Mouse (Mus musculus): Measurements from ENCODE around the gene Usp43. TPM values are rescaled to one million over a fixed set of nuclear protein-coding genes. Genes with fewer than 3 reads are reported as not detected.
A peak's percentile ranks its signal among the peaks of the same experiment; 100 is the strongest.

The Usp43 gene
- total and polyA plus RNA-seq, 3 experiments = not detected

DNA sequence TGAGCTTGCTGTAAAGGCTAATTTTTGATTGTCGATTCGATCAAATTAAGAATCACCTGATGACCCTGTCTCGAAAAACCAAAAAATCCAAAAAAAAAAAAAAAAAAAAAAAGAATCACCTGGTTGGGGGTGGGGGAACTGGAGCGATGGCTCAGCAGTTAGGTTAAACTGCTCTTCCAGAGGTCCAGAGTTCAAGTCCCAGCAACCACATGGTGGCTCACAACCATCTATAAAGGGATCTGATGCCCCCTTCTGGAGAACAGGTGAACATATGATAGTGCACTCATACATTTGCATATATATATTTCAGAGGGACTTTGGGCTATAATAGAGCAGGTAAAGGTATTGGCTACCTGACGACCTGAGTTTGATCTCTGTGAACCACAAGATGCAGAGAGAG lies 1.8 kb upstream of the Usp43 start:
- Histone ChIP-seq H3K4me3 (replicated peaks in 1 of 3; ENCODE audit: low read depth in 2 of 3, low read length in 2 of 3, poor library complexity in 1 of 3) (no peak overlapping the region), H3K9ac (ENCODE audit: insufficient read depth, low read depth) (no peak overlapping the region), H3K4me2 (ENCODE audit: insufficient read depth, low read depth, poor library complexity, severe bottlenecking) (no peak overlapping the region), H3K27me3 (replicated peaks) (peaks cover 50% of the 10 kb centered on the region), H3K27ac (ENCODE audit: insufficient read depth, low read depth) (no peak overlapping the region), H3K79me2 (replicated peaks; ENCODE audit: control insufficient read depth, extremely low read depth, insufficient read depth, poor library complexity, severe bottlenecking) (no peaks in the 10 kb centered on the region), H3K4me1 (ENCODE audit: control insufficient read depth in 1 of 2, insufficient read depth in 2 of 2) (peaks cover 3 to 35% of the 10 kb centered on the region in 2 experiments; a peak in 3 of 4 replicates), H3K36me3 (replicated peaks in 1 of 2; ENCODE audit: control insufficient read depth in 1 of 2, insufficient read depth in 1 of 2, low read length in 1 of 2) (no peaks in the 10 kb centered on the region), H3K9me3 (replicated peaks; ENCODE audit: low read length) (no peaks in the 10 kb centered on the region)
- dilution Hi-C loops (cut with MboI; ENCODE audit: extremely low pct_ligation_motif_present, extremely low pct_unique_long_range_greater_than_20kb, low sequenced_read_pairs) (no loop called here), in situ Hi-C loops (cut with MboI; ENCODE audit: low pct_ligation_motif_present, low pct_unique_long_range_greater_than_20kb, low sequenced_read_pairs) (no loop called here)
- no peak for DNase-seq (ENCODE audit: extremely low read depth)
- peak; percentile 8 for TF ChIP-seq RAD21 (IDR thresholded peaks at IDR 0.05; ENCODE audit: low read depth, low read length)
- TF ChIP-seq SIN3A (IDR thresholded peaks at IDR 0.05; ENCODE audit: low read length) = no peak
- peak in 1 of 2 experiments; percentile 51; a peak in 2 of 4 replicates for TF ChIP-seq CTCF (conservative IDR thresholded peaks at IDR 0.05 in 1 of 2, IDR thresholded peaks at IDR 0.05 in 1 of 2; ENCODE audit: low read depth in 2 of 2, low read length in 2 of 2)

DNA sequence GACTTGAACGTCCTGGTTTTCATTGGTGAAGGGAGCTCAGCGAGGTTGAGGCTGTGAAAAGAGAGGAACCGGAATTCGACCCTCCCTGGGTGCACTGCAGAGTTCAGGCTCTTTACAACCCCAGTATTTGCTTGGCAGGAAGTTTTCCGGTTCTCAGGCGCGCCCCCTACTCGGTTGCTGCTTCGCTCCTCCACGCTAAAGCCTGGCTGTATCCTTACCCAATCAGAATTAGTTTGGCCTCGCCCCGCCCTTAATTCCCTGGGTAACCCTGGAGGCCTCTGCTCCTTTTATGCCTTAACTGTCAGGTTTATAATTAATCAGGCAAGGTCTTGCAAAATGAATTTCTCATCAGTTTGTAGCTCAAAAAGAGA lies 787 bp upstream of the Usp43 start:
- DNase-seq (ENCODE audit: extremely low read depth) = peak; percentile 67
- Histone ChIP-seq H3K27ac (ENCODE audit: insufficient read depth, low read depth) (no peak overlapping the region), H3K4me3 (replicated peaks in 1 of 3; ENCODE audit: low read depth in 2 of 3, low read length in 2 of 3, poor library complexity in 1 of 3) (peak overlapping the region in 2 of 3 experiments; percentile 16 to 41), H3K36me3 (replicated peaks in 1 of 2; ENCODE audit: control insufficient read depth in 1 of 2, insufficient read depth in 1 of 2, low read length in 1 of 2) (no peaks in the 10 kb centered on the region), H3K27me3 (replicated peaks) (peaks cover 48% of the 10 kb centered on the region), H3K4me1 (ENCODE audit: control insufficient read depth in 1 of 2, insufficient read depth in 2 of 2) (peaks cover 3 to 35% of the 10 kb centered on the region in 2 experiments; a peak in 3 of 4 replicates), H3K4me2 (ENCODE audit: insufficient read depth, low read depth, poor library complexity, severe bottlenecking) (peak overlapping the region; percentile 96), H3K79me2 (replicated peaks; ENCODE audit: control insufficient read depth, extremely low read depth, insufficient read depth, poor library complexity, severe bottlenecking) (no peaks in the 10 kb centered on the region), H3K9me3 (replicated peaks; ENCODE audit: low read length) (no peaks in the 10 kb centered on the region), H3K9ac (ENCODE audit: insufficient read depth, low read depth) (no peak overlapping the region)
- dilution Hi-C loops (cut with MboI; ENCODE audit: extremely low pct_ligation_motif_present, extremely low pct_unique_long_range_greater_than_20kb, low sequenced_read_pairs) = no loop called here
- no peak for TF ChIP-seq ZC3H11A (IDR thresholded peaks at IDR 0.05; ENCODE audit: low read depth, low read length)
- peak; percentile 6 to 58; a peak in 2 of 4 replicates for TF ChIP-seq CTCF (conservative IDR thresholded peaks at IDR 0.05 in 1 of 2, IDR thresholded peaks at IDR 0.05 in 1 of 2; ENCODE audit: low read depth in 2 of 2, low read length in 2 of 2)
- no peak for TF ChIP-seq KAT2A (IDR thresholded peaks at IDR 0.05; ENCODE audit: insufficient replicate concordance, low read length)
- TF ChIP-seq ELF1 (IDR thresholded peaks at IDR 0.05; ENCODE audit: low read depth, low read length) = peak; percentile 69
- TF ChIP-seq SIN3A (IDR thresholded peaks at IDR 0.05; ENCODE audit: low read length) = no peak
- in situ Hi-C loops (cut with MboI; ENCODE audit: low pct_ligation_motif_present, low pct_unique_long_range_greater_than_20kb, low sequenced_read_pairs) = no loop called here

DNA sequence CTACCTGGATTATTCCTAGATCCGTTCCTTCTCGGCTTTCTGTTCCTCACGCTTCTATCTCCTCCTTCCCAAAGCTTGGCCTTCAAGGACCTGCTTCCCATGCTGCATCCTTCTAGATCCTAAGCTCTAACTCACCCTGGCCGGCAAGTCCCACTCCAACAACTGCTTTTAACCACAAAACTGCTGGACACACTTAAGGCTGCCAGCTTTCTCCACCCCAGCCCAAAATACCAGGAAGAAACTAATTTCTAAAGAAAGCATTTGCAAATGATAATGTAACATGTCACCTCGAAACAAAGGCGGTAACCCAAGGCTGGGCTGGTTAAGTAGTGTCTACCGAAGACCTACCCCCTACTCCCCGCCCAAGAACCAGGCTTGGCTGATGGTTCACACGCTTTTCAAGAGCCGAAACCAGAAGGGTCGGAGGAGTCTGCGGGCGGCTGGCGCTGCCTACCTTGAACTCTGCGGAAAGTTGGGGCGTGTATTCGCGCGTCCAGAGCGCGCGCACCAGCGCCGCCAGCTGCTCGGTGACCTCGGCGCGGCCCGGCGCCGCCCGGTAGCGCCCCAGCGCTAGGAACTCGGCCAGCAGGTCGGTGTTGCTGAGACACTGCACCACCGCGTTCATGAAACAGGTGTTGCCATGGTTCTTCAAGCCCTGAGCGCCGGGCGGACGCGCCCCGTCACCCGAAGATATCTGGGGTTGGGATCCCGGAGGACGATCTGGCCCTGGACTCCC lies 694 bp downstream of the Usp43 start:
- Histone ChIP-seq H3K79me2 (replicated peaks; ENCODE audit: control insufficient read depth, extremely low read depth, insufficient read depth, poor library complexity, severe bottlenecking) (no peaks in the 10 kb centered on the region), H3K9ac (ENCODE audit: insufficient read depth, low read depth) (no peak overlapping the region), H3K4me1 (ENCODE audit: control insufficient read depth in 1 of 2, insufficient read depth in 2 of 2) (peaks cover 3 to 31% of the 10 kb centered on the region in 2 experiments; a peak in 3 of 4 replicates), H3K4me2 (ENCODE audit: insufficient read depth, low read depth, poor library complexity, severe bottlenecking) (peak overlapping the region; percentile 96), H3K4me3 (replicated peaks in 1 of 3; ENCODE audit: low read depth in 2 of 3, low read length in 2 of 3, poor library complexity in 1 of 3) (peak overlapping the region in 2 of 3 experiments; percentile 41 to 46), H3K27ac (ENCODE audit: insufficient read depth, low read depth) (no peak overlapping the region), H3K9me3 (replicated peaks; ENCODE audit: low read length) (no peaks in the 10 kb centered on the region), H3K27me3 (replicated peaks) (peaks cover 57% of the 10 kb centered on the region), H3K36me3 (replicated peaks in 1 of 2; ENCODE audit: control insufficient read depth in 1 of 2, insufficient read depth in 1 of 2, low read length in 1 of 2) (no peaks in the 10 kb centered on the region)
- dilution Hi-C loops (cut with MboI; ENCODE audit: extremely low pct_ligation_motif_present, extremely low pct_unique_long_range_greater_than_20kb, low sequenced_read_pairs) (no loop called here), in situ Hi-C loops (cut with MboI; ENCODE audit: low pct_ligation_motif_present, low pct_unique_long_range_greater_than_20kb, low sequenced_read_pairs) (no loop called here)
- no peak for TF ChIP-seq CHD1 (IDR thresholded peaks at IDR 0.05; ENCODE audit: low read depth, low read length)
- TF ChIP-seq UBTF (IDR thresholded peaks at IDR 0.05; ENCODE audit: low read depth, low read length) = peak; percentile 85; the same call in 1 of the 2 replicates
- peak; percentile 46; the same call in 1 of the 2 replicates for TF ChIP-seq NRF1 (IDR thresholded peaks at IDR 0.05; ENCODE audit: low read depth, low read length)
- peak in 1 of 2 experiments; percentile 34; a peak in 1 of 4 replicates for TF ChIP-seq CTCF (conservative IDR thresholded peaks at IDR 0.05 in 1 of 2, IDR thresholded peaks at IDR 0.05 in 1 of 2; ENCODE audit: low read depth in 2 of 2, low read length in 2 of 2)
- DNase-seq (ENCODE audit: extremely low read depth) = no peak
